Mouse (Mus musculus) effector memory CD4-positive, alpha-beta T cell, adult 7 months (primary cell): ENCODE results near the gene Olfr667. TPM values are rescaled to one million over a fixed set of nuclear protein-coding genes. Genes with fewer than 3 reads are reported as not detected.

Source experiments
- polyA plus RNA-seq: library from polyadenylated mRNA; unstranded; fragments of 100-300 nt; shearing (Covaris generic); gene quantifications from one replicate; pipeline ENCODE4 v1.2.1, GENCODE M21; 2017

Gene Olfr667
- not detected for polyA plus RNA-seq

GRCm38 (mm10) chr7:104921382-104921781 lies at the start of gene Olfr667:
Gene Olfr667, minus strand, starts transcription at chr7:104921482.

GRCm38 (mm10) chr7:104962520-104962919 lies 41.2 kb upstream of the Olfr667 start, which contains the start of gene Olfr670:
Gene Olfr670, minus strand, starts transcription at chr7:104962620.

GRCm38 (mm10) chr7:104933940-104934339 lies 12.7 kb upstream of the Olfr667 start, which contains the start of gene Olfr669:
Gene Olfr669, plus strand, starts transcription at chr7:104934240.

GRCm38 (mm10) chr7:104927957-104928356 lies 6.7 kb upstream of the Olfr667 start, which contains the start of gene Olfr668:
Gene Olfr668, minus strand, starts transcription at chr7:104928057.

GRCm38 (mm10) chr7:104895852-104896251 lies 25.4 kb downstream of the Olfr667 start, which contains the start of gene Olfr666:
Gene Olfr666, minus strand, starts transcription at chr7:104895952.

GRCm38 (mm10) chr7:104877731-104878130 lies 43.6 kb downstream of the Olfr667 start, which contains the start of gene Olfr665:
Gene Olfr665, plus strand, starts transcription at chr7:104878031.

Other genes starting within 250 kb of the Olfr667 start
- gene Olfr661, start 235.0 kb downstream of the Olfr667 start, polyA plus RNA-seq, result not detected
- gene Usp17le, start 144.0 kb downstream of the Olfr667 start, polyA plus RNA-seq, result not detected
- not detected for gene Usp17lb, start 78.9 kb downstream of the Olfr667 start, polyA plus RNA-seq
- gene Usp17la, start 64.5 kb downstream of the Olfr667 start, polyA plus RNA-seq, result not detected
- not detected for gene Olfr665, start 43.5 kb downstream of the Olfr667 start, polyA plus RNA-seq
- not detected for gene Olfr666, start 25.5 kb downstream of the Olfr667 start, polyA plus RNA-seq
- not detected for gene Olfr668, start 6.6 kb upstream of the Olfr667 start, polyA plus RNA-seq
- not detected for gene Olfr669, start 12.8 kb upstream of the Olfr667 start, polyA plus RNA-seq
- gene Olfr670, start 41.1 kb upstream of the Olfr667 start, polyA plus RNA-seq, result not detected
- gene Olfr671, start 57.6 kb upstream of the Olfr667 start, polyA plus RNA-seq, result 0.34 TPM
- gene Olfr672, start 80.5 kb upstream of the Olfr667 start, polyA plus RNA-seq, result not detected
- not detected for gene Olfr675, start 107.0 kb upstream of the Olfr667 start, polyA plus RNA-seq
- gene Olfr676, start 111.2 kb upstream of the Olfr667 start, polyA plus RNA-seq, result not detected
- gene Olfr677, start 129.9 kb upstream of the Olfr667 start, polyA plus RNA-seq, result not detected
- gene Olfr678, start 143.0 kb upstream of the Olfr667 start, polyA plus RNA-seq, result not detected
- not detected for gene Olfr679, start 159.7 kb upstream of the Olfr667 start, polyA plus RNA-seq
- not detected for gene Olfr680-ps1, start 171.3 kb upstream of the Olfr667 start, polyA plus RNA-seq
- gene Olfr681, start 195.4 kb upstream of the Olfr667 start, polyA plus RNA-seq, result not detected
- not detected for gene Olfr683, start 225.5 kb upstream of the Olfr667 start, polyA plus RNA-seq
- 0.12 TPM for gene Olfr684, start 242.2 kb upstream of the Olfr667 start, polyA plus RNA-seq